Mouse (Mus musculus): ENCODE results near the gene Snx3. TPM values are rescaled to one million over a fixed set of nuclear protein-coding genes. Genes with fewer than 3 reads are reported as not detected.

The Snx3 gene
- polyA plus RNA-seq, 1 experiment = 269 TPM

- no peak for TF ChIP-seq CTCF (IDR thresholded peaks at IDR 0.05; ENCODE audit: borderline replicate concordance, extremely low read depth, insufficient read depth, insufficient read length)
- TF ChIP-seq POLR2A (IDR thresholded peaks at IDR 0.05; ENCODE audit: borderline replicate concordance, extremely low read depth, insufficient read depth, insufficient read length, poor library complexity, severe bottlenecking) = no peak
- DNase-seq (ENCODE audit: low read depth) = no peak
These were observed 9.6 kb downstream of the Snx3 start for GRCm38 (mm10) chr10:42511184-42512135.

DNA sequence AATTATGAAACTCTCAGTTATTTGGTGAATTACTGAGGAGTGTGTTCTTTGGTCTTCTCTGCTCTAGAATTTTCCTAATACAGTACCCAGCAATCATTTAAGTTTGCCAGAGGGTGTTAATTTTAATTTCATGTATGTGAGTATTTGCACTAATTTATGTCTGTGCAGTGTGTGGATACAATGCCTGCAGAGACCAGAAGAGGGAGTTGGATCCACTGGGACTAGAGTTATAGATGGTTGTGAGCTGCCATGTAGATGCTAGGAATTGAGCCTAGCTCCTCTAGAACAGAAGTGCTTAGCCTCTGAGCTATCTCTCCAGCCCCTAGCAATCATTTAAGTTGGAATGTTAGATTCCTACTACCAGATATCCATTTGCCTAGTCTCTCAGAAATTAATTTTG lies 12.3 kb downstream of the Snx3 start:
- TF ChIP-seq CTCF (IDR thresholded peaks at IDR 0.05; ENCODE audit: borderline replicate concordance, extremely low read depth, insufficient read depth, insufficient read length) = no peak
- no peak for TF ChIP-seq POLR2A (IDR thresholded peaks at IDR 0.05; ENCODE audit: borderline replicate concordance, extremely low read depth, insufficient read depth, insufficient read length, poor library complexity, severe bottlenecking)
- DNase-seq (ENCODE audit: low read depth) = no peak

DNA sequence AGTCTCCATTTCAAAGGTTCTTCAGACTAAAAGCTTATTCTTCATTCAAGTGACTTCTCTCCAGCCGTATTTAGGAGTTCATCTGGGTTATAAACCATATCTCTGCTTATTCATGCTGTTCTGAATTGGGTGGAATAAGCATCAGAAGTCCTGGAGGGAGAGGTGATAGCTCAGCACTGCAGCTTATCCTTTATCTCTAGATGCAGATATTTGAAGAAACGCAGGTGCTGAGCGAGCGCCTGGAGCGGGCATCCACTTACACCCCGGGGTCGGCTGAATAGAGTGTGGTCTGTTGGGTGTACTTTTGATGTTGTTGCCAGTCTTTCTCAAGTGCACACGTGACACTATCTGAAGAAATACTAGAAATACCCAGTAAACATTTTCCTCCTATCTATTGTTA lies 16.5 kb downstream of the Snx3 start:
- no peak for TF ChIP-seq CTCF (IDR thresholded peaks at IDR 0.05; ENCODE audit: borderline replicate concordance, extremely low read depth, insufficient read depth, insufficient read length)
- no peak for TF ChIP-seq POLR2A (IDR thresholded peaks at IDR 0.05; ENCODE audit: borderline replicate concordance, extremely low read depth, insufficient read depth, insufficient read length, poor library complexity, severe bottlenecking)
- no peak for DNase-seq (ENCODE audit: low read depth)

- DNase-seq (ENCODE audit: low read depth) = no peak
- no peak for TF ChIP-seq POLR2A (IDR thresholded peaks at IDR 0.05; ENCODE audit: borderline replicate concordance, extremely low read depth, insufficient read depth, insufficient read length, poor library complexity, severe bottlenecking)
- TF ChIP-seq CTCF (IDR thresholded peaks at IDR 0.05; ENCODE audit: borderline replicate concordance, extremely low read depth, insufficient read depth, insufficient read length) = no peak
These were observed 19.6 kb downstream of the Snx3 start for GRCm38 (mm10) chr10:42521315-42521981.

GRCm38 (mm10) chr10:42522912-42523311 lies 21.1 kb downstream of the Snx3 start:
- DNase-seq (ENCODE audit: low read depth) = peak; percentile 52
- TF ChIP-seq POLR2A (IDR thresholded peaks at IDR 0.05; ENCODE audit: borderline replicate concordance, extremely low read depth, insufficient read depth, insufficient read length, poor library complexity, severe bottlenecking) (no peak), CTCF (IDR thresholded peaks at IDR 0.05; ENCODE audit: borderline replicate concordance, extremely low read depth, insufficient read depth, insufficient read length) (no peak)

- DNase-seq (ENCODE audit: low read depth) = no peak
- TF ChIP-seq CTCF (IDR thresholded peaks at IDR 0.05; ENCODE audit: borderline replicate concordance, extremely low read depth, insufficient read depth, insufficient read length) = no peak
- TF ChIP-seq POLR2A (IDR thresholded peaks at IDR 0.05; ENCODE audit: borderline replicate concordance, extremely low read depth, insufficient read depth, insufficient read length, poor library complexity, severe bottlenecking) = no peak
These were observed 21.8 kb downstream of the Snx3 start for GRCm38 (mm10) chr10:42523556-42524162.

DNA sequence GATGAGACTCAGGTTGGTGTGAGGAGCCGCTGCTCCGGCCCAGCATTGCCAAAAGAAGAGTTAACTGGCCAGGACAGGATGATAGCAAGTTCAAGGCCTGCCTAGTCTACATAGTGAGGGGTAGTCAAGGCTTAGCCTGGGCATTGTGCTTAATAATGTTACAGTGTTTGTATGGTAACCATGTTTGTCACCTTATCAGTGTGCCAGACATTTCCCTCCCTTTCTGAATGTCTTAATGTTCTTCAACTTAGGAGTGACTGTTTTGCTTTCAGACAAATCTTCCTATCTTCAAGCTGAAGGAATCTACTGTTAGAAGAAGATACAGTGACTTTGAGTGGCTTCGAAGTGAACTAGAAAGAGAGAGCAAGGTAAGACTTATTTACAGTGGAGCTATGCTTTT lies 23.9 kb downstream of the Snx3 start:
- DNase-seq (ENCODE audit: low read depth) = no peak
- TF ChIP-seq CTCF (IDR thresholded peaks at IDR 0.05; ENCODE audit: borderline replicate concordance, extremely low read depth, insufficient read depth, insufficient read length) (no peak), POLR2A (IDR thresholded peaks at IDR 0.05; ENCODE audit: borderline replicate concordance, extremely low read depth, insufficient read depth, insufficient read length, poor library complexity, severe bottlenecking) (no peak)

GRCm38 (mm10) chr10:42533836-42534453 lies 32.1 kb downstream of the Snx3 start:
- DNase-seq (ENCODE audit: low read depth) = no peak
- TF ChIP-seq CTCF (IDR thresholded peaks at IDR 0.05; ENCODE audit: borderline replicate concordance, extremely low read depth, insufficient read depth, insufficient read length) (no peak), POLR2A (IDR thresholded peaks at IDR 0.05; ENCODE audit: borderline replicate concordance, extremely low read depth, insufficient read depth, insufficient read length, poor library complexity, severe bottlenecking) (no peak)

DNA sequence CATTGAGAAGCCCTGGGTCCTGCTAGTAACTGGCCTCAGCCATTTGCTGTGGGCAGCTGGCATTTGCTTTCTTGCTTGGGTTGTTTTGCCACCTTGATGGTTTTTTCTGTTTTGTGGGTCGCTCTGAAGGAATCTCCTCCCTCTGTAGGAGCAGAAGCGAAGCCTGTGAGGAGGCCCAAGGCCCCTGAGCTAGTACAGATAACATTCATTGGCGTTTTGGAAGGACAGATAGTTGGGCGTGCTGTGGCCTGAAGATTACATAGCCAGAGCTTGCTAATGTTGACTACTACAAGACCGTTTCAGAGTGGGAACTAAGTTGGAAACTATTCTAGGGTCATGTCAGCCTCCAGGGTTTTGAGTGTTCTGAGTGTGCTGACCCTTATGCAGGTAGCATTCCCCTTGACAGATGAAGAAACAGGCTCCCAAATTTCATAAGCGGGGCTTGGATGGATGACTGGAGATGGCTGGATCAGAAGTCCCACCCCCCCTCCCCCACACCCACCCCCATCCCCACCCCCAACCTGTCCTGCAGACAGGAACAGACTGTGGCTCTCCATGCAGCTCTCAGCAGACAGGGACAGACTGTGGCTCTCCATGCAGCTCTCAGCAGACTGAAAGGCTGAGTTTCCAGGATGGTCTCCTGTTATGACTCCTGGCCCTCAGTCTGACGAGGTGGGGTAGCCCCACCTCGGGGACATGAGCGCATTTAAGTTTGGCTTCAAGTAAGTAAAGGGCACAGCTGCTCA lies 35.9 kb downstream of the Snx3 start:
- DNase-seq (ENCODE audit: low read depth) = no peak
- TF ChIP-seq POLR2A (IDR thresholded peaks at IDR 0.05; ENCODE audit: borderline replicate concordance, extremely low read depth, insufficient read depth, insufficient read length, poor library complexity, severe bottlenecking) (no peak), CTCF (IDR thresholded peaks at IDR 0.05; ENCODE audit: borderline replicate concordance, extremely low read depth, insufficient read depth, insufficient read length) (no peak)

- TF ChIP-seq CTCF (IDR thresholded peaks at IDR 0.05; ENCODE audit: borderline replicate concordance, extremely low read depth, insufficient read depth, insufficient read length) (no peak), POLR2A (IDR thresholded peaks at IDR 0.05; ENCODE audit: borderline replicate concordance, extremely low read depth, insufficient read depth, insufficient read length, poor library complexity, severe bottlenecking) (no peak)
- DNase-seq (ENCODE audit: low read depth) = no peak
These were observed 44.1 kb downstream of the Snx3 start for GRCm38 (mm10) chr10:42545707-42546503.
